Mouse (Mus musculus) kidney, postnatal 0 days (tissue): ENCODE measurements around the gene Dnttip2. TPM values are rescaled to one million over a fixed set of nuclear protein-coding genes. Genes with fewer than 3 reads are reported as not detected.

Experiments used
- ATAC-seq: fragments of 200-750 bp; cut with Nextera tagmentation; replicated peaks from 2 replicates; pipeline ENCODE4 v1.8.0; 2017; ENCODE audit warnings: low read depth, moderate number of reproducible peaks, moderate TSS enrichment, moderate library complexity; ENCODE audit not compliant: low FRiP score
- DNase-seq: peaks from one replicate; pipeline ENCODE4 v3.0.0-alpha.2; 2016; ENCODE audit warnings: low spot score
- H3K27ac ChIP-seq: fragments of 300-500 bp; sonication (generic); 2 replicates; pipeline ENCODE4 v1.5.1; 2014; ENCODE audit warnings: mild to moderate bottlenecking
- H3K27me3 ChIP-seq: fragments of 300-500 bp; sonication (generic); 2 replicates; pipeline ENCODE4 v1.6.1; 2014; ENCODE audit warnings: low read length, mixed read lengths; ENCODE audit not compliant: insufficient read depth
- H3K36me3 ChIP-seq: fragments of 300-500 bp; sonication (generic); 2 replicates; pipeline ENCODE4 v1.6.1; 2014; ENCODE audit warnings: low read length, mixed read lengths; ENCODE audit not compliant: insufficient read depth
- H3K4me1 ChIP-seq: fragments of 300-500 bp; sonication (generic); replicated peaks from 2 replicates; pipeline ENCODE4 v1.6.1; 2014; ENCODE audit warnings: antibody characterized with exemption, low read length, mixed read lengths; ENCODE audit not compliant: insufficient read depth
- H3K4me2 ChIP-seq: fragments of 300-500 bp; sonication (generic); 2 replicates; pipeline ENCODE4 v1.6.1; 2014; ENCODE audit warnings: mild to moderate bottlenecking, low read length, moderate library complexity, mixed read lengths
- H3K4me3 ChIP-seq: fragments of 300-500 bp; sonication (generic); replicated peaks from 2 replicates; pipeline ENCODE4 v1.5.1; 2014; ENCODE audit warnings: low read depth, low read length
- H3K9ac ChIP-seq: fragments of 300-500 bp; sonication (generic); 2 replicates; pipeline ENCODE4 v1.6.1; 2014; ENCODE audit warnings: low read depth, low read length
- H3K9me3 ChIP-seq: fragments of 300-500 bp; sonication (generic); replicated peaks from 2 replicates; pipeline ENCODE4 v1.6.1; 2016; ENCODE audit warnings: low read length, inconsistent platforms, mixed read lengths
- CTCF ChIP-seq: IDR thresholded peaks from 2 replicates; pipeline ENCODE4 v1.5.1; 2016; ENCODE audit warnings: antibody characterized with exemption, low read depth, mild to moderate bottlenecking, moderate library complexity
- WGBS: fragments of 180-500 bp; shearing (Covaris S2); extraction: QIAGEN DNeasy Blood & Tissue Kit; methylation state at CpG from one replicate; pipeline ENCODE4 v1.1.7; 2014; 5-methylcytosine and 5-hydroxymethylcytosine counted together
- polyA plus RNA-seq: library from polyadenylated mRNA; unstranded; fragments of >200 nt; fragmentation: Nextera tagmentation; extraction: Ambion mirVana; gene quantifications from 2 replicates; pipeline ENCODE4 v1.2.1, GENCODE M21; 2015

Gene Dnttip2
- polyA plus RNA-seq, 1 experiment from 2014 or later, result 62.2 TPM

GRCm38 (mm10) chr3:122293223-122293953 is 19.2 kb downstream of the Dnttip2 start:
- 0 out of 2 replicates have a peak, but pooled peaks have one; percentile 16 for TF ChIP-seq CTCF
- Histone ChIP-seq H3K27ac (peak overlapping the region; percentile 96), H3K4me1 (no peaks in the 10 kb centered on the region; the same call in 1 of the 2 replicates), H3K4me2 (peak overlapping the region; percentile 87), H3K36me3 (no peaks in the 10 kb centered on the region), H3K4me3 (peak overlapping the region; percentile 91), H3K9me3 (no peaks in the 10 kb centered on the region), H3K27me3 (no peaks in the 10 kb centered on the region), H3K9ac (peak overlapping the region; percentile 93)
- DNase-seq, result peak; percentile 87
- WGBS, result under 1% methylated on average over 103 of the region's 105 CpGs
- ATAC-seq, result peak; percentile 91

- Histone ChIP-seq H3K27me3 (no peaks in the 10 kb centered on the region), H3K9ac (peak within 1 kb of the TSS; percentile 93), H3K36me3 (no peaks in the 10 kb centered on the region), H3K9me3 (no peaks in the 10 kb centered on the region), H3K4me1 (no peaks in the 10 kb centered on the region; the same call in 1 of the 2 replicates), H3K4me3 (peak within 1 kb of the TSS; percentile 91), H3K4me2 (peak within 1 kb of the TSS; percentile 87), H3K27ac (peak within 1 kb of the TSS; percentile 96)
- ATAC-seq, result peak; percentile 70
- TF ChIP-seq CTCF, result no peak
- DNase-seq, result peak; percentile 97
- 6% methylated on average over 37 of the region's 37 CpGs for WGBS
Observed at GRCm38 (mm10) chr3:122293954-122294850, 20.0 kb downstream of the Dnttip2 start, which contains the start of gene Bcar3. TSS of gene Bcar3 (plus strand) at chr3:122294136.

GRCm38 (mm10) chr3:122295511-122295910 is 21.3 kb downstream of the Dnttip2 start:
- no peaks in the 10 kb centered on the region for H3K36me3 ChIP-seq
- no peaks in the 10 kb centered on the region for H3K9me3 ChIP-seq
- H3K4me2 ChIP-seq, result no peak overlapping the region
- peak; percentile 87 for DNase-seq
- no peak overlapping the region for H3K4me3 ChIP-seq
- no peak overlapping the region for H3K27ac ChIP-seq
- H3K9ac ChIP-seq, result no peak overlapping the region
- H3K27me3 ChIP-seq, result no peaks in the 10 kb centered on the region
- no peaks in the 10 kb centered on the region; the same call in 1 of the 2 replicates for H3K4me1 ChIP-seq
- WGBS, result 10% methylated on average over 5 of the region's 5 CpGs
- peak; percentile 87 for TF ChIP-seq CTCF
- ATAC-seq, result no peak

- Histone ChIP-seq H3K4me1 (peaks cover 9% of the 10 kb centered on the region; the same call in 1 of the 2 replicates), H3K9me3 (no peaks in the 10 kb centered on the region), H3K27me3 (no peaks in the 10 kb centered on the region), H3K36me3 (no peaks in the 10 kb centered on the region), H3K27ac (no peak overlapping the region), H3K4me2 (no peak overlapping the region), H3K9ac (no peak overlapping the region), H3K4me3 (no peak overlapping the region)
- TF ChIP-seq CTCF, result no peak
- ATAC-seq (no peak), DNase-seq (no peak)
- WGBS, result 67% methylated on average over 5 of the region's 5 CpGs
Observed at GRCm38 (mm10) chr3:122296979-122297378, 22.8 kb downstream of the Dnttip2 start.

DNA sequence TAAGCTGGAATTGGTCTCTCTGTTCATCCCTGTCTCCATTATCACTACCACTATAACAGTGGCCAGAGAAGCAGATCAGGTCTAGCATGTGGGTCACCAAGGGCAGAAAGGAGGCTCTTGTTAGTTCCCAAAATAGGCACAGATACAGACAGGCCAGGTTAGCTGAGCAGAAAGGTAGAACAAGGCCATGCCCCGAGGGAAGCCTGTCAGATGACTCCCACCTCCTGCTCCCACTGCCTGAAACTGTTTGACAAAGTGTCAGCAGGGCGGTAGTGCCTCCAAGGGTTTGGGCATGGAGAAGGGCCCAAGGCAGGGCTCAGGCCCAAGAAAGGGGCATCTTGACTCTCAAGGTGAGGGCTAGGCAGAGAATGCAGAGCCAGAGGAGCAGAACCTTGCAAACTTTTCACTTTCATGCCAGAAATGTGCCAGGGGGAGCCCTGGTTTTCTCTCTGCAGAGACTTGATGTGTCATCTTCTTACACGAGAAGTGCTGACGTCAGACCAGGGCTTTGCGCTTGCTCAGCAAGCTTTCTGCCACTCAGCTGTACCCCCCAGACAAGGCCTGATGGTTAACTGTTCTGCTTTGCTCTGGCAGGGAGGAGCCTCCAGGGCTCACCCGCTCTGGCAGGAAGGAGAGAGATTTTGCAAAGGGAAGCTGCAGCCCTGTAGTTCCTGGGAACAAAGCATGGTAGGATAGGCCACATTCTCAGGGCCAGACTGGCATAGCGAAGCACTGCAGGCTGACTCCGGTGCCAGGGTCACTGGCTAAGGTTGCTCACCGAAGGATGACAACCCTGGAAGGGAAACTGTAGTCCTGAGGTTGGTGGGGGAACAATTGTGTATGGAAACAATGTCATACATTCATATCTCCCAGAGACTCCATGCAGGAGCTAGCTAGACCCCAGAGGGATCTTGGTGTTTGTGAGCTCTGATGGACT is 27.1 kb downstream of the Dnttip2 start:
- H3K4me1 ChIP-seq, result 0 out of 2 replicates have a peak, but pooled peaks cover 9% of the 10 kb centered on the region
- WGBS, result 44% methylated on average over 9 of the region's 9 CpGs
- no peak overlapping the region for H3K27ac ChIP-seq
- H3K9ac ChIP-seq, result no peak overlapping the region
- H3K9me3 ChIP-seq, result no peaks in the 10 kb centered on the region
- no peak overlapping the region for H3K4me2 ChIP-seq
- no peaks in the 10 kb centered on the region for H3K27me3 ChIP-seq
- H3K36me3 ChIP-seq, result no peaks in the 10 kb centered on the region
- ATAC-seq, result peak; percentile 65; the same call in 1 of the 2 replicates
- peak; percentile 35 for DNase-seq
- no peak for TF ChIP-seq CTCF
- H3K4me3 ChIP-seq, result no peak overlapping the region
